Mouse (Mus musculus) ES-E14 (cell line): ENCODE results near the gene Csnk2a2. TPM values are rescaled to one million over a fixed set of nuclear protein-coding genes. Genes with fewer than 3 reads are reported as not detected.

ENCODE experiments used
- DNase-seq: peaks from one replicate; pipeline ENCODE4 v3.0.0-alpha.2; 2013; ENCODE audit warnings: low read depth, low spot score
- H3K27ac ChIP-seq: 2 replicates; pipeline ENCODE4 v1.5.1; 2012; ENCODE audit warnings: low read depth, mild to moderate bottlenecking, low read length, moderate library complexity, mixed read lengths; ENCODE audit not compliant: poor library complexity, insufficient read depth, severe bottlenecking
- H3K36me3 ChIP-seq: 2 replicates; pipeline ENCODE4 v1.6.1; 2012; ENCODE audit warnings: mild to moderate bottlenecking, low read length, moderate library complexity, mixed read lengths; ENCODE audit not compliant: control insufficient read depth, poor library complexity, insufficient read depth, severe bottlenecking
- H3K4me1 ChIP-seq, 2 experiments: fragments of 150-350 bp in 1 of 2; sonication (generic) in 1 of 2; 2 replicates each; pipeline ENCODE4 v1.6.1; 2012; ENCODE audit warnings: low read length in 2 of 2, mild to moderate bottlenecking in 1 of 2, mixed read lengths in 1 of 2; ENCODE audit not compliant: control insufficient read depth in 2 of 2, insufficient read depth in 2 of 2, poor library complexity in 1 of 2
- H3K4me3 ChIP-seq, 2 experiments: fragments of 150-350 bp in 1 of 2; sonication (generic) in 1 of 2; 2 replicates each; pipeline ENCODE4 v1.5.1; 2012; ENCODE audit warnings: low read length in 2 of 2, low read depth in 1 of 2, mild to moderate bottlenecking in 1 of 2, mixed read lengths in 1 of 2; ENCODE audit not compliant: insufficient read depth in 1 of 2, poor library complexity in 1 of 2, severe bottlenecking in 1 of 2
- H3K9ac ChIP-seq: 2 replicates; pipeline ENCODE4 v1.6.1; 2012; ENCODE audit warnings: low read depth, mild to moderate bottlenecking, low read length, mixed read lengths; ENCODE audit not compliant: poor library complexity, insufficient read depth, severe bottlenecking
- H3K9me3 ChIP-seq: fragments of 150-350 bp; sonication (generic); 2 replicates; pipeline ENCODE4 v1.6.1; 2012; ENCODE audit warnings: low read depth, mild to moderate bottlenecking, low read length; ENCODE audit not compliant: control insufficient read depth, insufficient read depth
- CHD2 ChIP-seq: IDR thresholded peaks from 2 replicates; pipeline ENCODE4 v1.6.1; 2014; ENCODE audit warnings: mild to moderate bottlenecking, low read depth, low read length, inconsistent platforms
- HCFC1 ChIP-seq: IDR thresholded peaks from 2 replicates; pipeline ENCODE4 v1.6.1; 2012; ENCODE audit warnings: low read length, inconsistent platforms, borderline replicate concordance; ENCODE audit not compliant: insufficient read depth
- MAFK ChIP-seq: IDR thresholded peaks from 2 replicates; pipeline ENCODE4 v1.6.1; 2014; ENCODE audit warnings: mild to moderate bottlenecking, low read depth, low read length, inconsistent platforms; ENCODE audit not compliant: insufficient read depth
- ZC3H11A ChIP-seq: IDR thresholded peaks from 2 replicates; pipeline ENCODE4 v1.6.1; 2012; ENCODE audit warnings: low read depth, mild to moderate bottlenecking, inconsistent platforms, low read length, borderline replicate concordance
- ZNF384 ChIP-seq: IDR thresholded peaks from 2 replicates; pipeline ENCODE4 v1.6.1; 2012; ENCODE audit warnings: low read depth, low read length, inconsistent platforms
- in situ Hi-C, 2 experiments: fragments of 600-800 bp; cut with MboI; formaldehyde crosslinking; loops; one replicate each; pipeline ENCODE4 v1.15.1; 2025; ENCODE audit warnings: low sequenced_read_pairs in 2 of 2, inconsistent platforms in 1 of 2; ENCODE audit not compliant: unreplicated experiment in 2 of 2
- total RNA-seq: library from RNA; depleted of rRNA; stranded (reverse); fragments of 300-350 nt; gene quantifications from 2 replicates; pipeline ENCODE4 v1.2.3, GENCODE M21; 2012

Csnk2a2 gene
- total RNA-seq, 1 experiment, result 52.4 TPM

DNA sequence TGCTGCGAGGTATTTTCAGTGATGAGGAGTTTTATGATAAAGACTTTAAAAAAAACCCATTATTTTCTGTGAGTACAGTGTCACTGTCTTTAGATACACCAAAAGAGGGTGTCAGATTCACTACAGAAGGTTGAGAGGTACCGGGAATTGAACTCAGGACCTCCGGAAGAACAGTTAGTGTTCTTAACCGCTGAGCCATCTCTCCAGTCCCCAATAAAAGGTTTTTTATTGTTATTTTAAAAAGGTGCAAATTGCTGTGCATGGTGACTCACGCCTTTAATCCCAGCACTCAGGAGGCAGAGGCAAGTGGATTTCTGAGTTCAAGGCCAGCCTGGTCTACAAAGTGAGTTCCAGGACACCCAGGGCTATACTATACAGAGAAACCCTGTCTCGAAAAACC lies 5.6 kb upstream of the Csnk2a2 start:
- Histone ChIP-seq H3K4me1 (peaks cover 1 to 2% of the 10 kb centered on the region in 2 experiments; a peak in 1 of 4 replicates), H3K27ac (no peak overlapping the region), H3K36me3 (no peaks in the 10 kb centered on the region), H3K9ac (no peak overlapping the region), H3K9me3 (no peaks in the 10 kb centered on the region), H3K4me3 (no peak overlapping the region)
- in situ Hi-C loops, result no loop called here
- DNase-seq, result no peak
- TF ChIP-seq ZNF384, result no peak
- no peak for TF ChIP-seq CHD2
- no peak for TF ChIP-seq ZC3H11A
- no peak for TF ChIP-seq MAFK
- no peak for TF ChIP-seq HCFC1

DNA sequence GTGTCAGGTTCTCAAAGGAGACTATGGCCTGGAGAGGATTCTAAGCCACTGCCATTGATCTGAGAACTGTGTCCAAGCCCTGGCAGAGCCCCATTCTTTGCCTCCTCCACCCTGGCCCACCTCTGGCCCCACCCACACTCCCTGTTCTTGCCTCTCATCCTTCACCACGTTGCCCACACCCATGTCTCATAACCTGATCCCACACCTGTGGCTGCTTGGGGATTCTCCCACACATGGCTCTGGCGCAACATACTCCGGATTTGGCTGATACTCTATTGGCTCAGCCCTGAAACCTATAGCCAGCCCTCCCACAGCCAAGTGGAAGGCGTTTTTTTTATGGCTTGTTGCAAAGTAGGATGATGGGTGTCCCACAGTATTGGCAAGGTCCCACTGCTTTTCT lies 2.2 kb upstream of the Csnk2a2 start:
- Histone ChIP-seq H3K9me3 (no peaks in the 10 kb centered on the region), H3K36me3 (no peaks in the 10 kb centered on the region), H3K9ac (no peak overlapping the region), H3K27ac (no peak overlapping the region), H3K4me3 (no peak overlapping the region), H3K4me1 (peaks cover 1 to 8% of the 10 kb centered on the region in 2 experiments; a peak in 1 of 4 replicates)
- no peak for DNase-seq
- TF ChIP-seq ZC3H11A (no peak), HCFC1 (no peak), ZNF384 (no peak), CHD2 (no peak), MAFK (no peak)
- in situ Hi-C loops, result no loop called here

DNA sequence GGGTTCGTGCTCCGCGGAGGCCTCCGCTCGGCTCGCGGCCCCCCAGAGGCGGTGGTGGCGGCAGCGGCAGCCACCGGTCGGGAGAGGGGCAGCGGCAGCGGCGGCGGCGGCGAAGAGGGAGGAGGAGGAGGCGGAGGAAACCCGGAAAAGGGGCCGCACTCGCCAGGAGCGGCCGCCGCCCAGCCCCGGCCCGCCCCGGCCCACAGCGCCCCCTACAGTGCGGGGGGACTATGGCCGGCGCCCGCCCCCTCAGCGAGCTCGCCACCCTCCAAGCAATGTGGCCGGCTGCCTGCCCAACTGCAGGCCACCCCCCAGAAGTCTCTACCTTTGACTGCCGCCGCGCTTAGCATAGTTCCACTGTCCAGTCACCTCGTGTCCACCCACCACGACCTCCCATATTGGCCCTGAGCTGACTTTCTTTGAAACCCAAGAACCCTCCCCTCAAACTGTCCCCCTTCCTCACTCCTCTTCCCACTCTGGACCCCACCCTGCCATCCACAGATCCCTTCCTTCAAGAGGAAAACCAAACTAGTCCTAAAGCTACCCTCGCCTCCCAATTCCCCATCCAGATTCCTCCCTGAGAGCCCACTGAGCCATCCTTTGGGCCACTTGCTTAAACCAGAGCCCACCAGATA lies 1.0 kb downstream of the Csnk2a2 start:
- DNase-seq, result peak; percentile 51
- peaks cover 0 to 7% of the 10 kb centered on the region in 2 experiments; a peak in 1 of 4 replicates for H3K4me1 ChIP-seq
- peak overlapping the region; percentile 98 for H3K9ac ChIP-seq
- no peaks in the 10 kb centered on the region for H3K9me3 ChIP-seq
- no peak for TF ChIP-seq ZNF384
- 0 out of 2 replicates have a peak, but pooled peaks have one; percentile 54 for TF ChIP-seq HCFC1
- in situ Hi-C loops, result no loop called here
- H3K36me3 ChIP-seq, result peaks cover 12% of the 10 kb centered on the region
- H3K4me3 ChIP-seq, result peak overlapping the region; percentile 55 to 99
- H3K27ac ChIP-seq, result no peak overlapping the region

DNA sequence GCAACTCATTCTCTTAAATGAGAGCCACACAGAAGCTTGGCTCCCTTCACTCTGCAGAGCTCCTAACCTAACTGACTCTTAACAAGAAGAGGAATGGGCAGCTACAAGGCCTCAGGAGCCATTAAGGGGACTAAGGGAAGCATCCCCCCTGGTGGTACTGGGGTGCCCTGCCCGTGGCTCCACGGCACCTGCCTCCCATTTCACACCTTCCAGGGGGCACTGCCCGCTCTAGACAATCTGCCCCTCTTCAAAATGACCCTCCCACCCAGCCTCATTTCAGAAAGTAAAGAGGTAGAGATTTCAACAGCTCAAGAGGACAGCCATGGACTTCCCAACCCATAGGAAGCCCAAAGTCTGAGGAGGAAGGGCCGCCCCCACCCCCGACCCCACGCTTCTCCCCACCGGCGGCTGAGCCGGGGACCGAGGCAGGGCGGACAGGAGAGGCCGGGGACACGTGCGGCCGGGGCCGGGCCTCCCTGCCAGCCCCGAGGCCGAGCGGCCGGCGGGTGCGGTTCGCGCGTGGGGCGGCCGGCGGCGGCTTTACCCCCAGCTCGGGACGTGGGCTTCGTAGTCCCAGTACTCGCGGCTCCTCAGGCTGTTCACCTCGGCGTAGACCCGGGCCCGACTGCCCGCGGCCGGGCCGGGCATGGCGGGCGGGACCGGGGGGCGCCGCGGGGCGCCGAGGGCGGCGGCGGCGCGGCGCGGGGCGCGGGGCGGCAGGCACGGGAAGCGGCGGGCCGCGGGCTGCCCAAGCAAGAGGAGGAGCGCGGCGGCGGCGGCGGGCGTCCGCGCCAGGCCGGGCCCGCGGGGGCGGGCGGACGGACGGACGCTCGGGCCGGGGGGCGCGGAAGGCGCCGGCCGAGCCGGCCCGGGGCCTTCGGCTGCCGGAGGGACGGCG lies 1.8 kb downstream of the Csnk2a2 start:
- in situ Hi-C loops, result no loop called here
- no peak for DNase-seq
- Histone ChIP-seq H3K4me3 (peak overlapping the region; percentile 69 to 99), H3K9me3 (no peaks in the 10 kb centered on the region), H3K4me1 (peaks cover 0 to 7% of the 10 kb centered on the region in 2 experiments; a peak in 1 of 4 replicates), H3K36me3 (peaks cover 18% of the 10 kb centered on the region), H3K27ac (no peak overlapping the region), H3K9ac (peak overlapping the region; percentile 98)
- TF ChIP-seq ZNF384 (no peak), HCFC1 (no peak), CHD2 (no peak), MAFK (no peak), ZC3H11A (no peak)
